Mouse (Mus musculus) embryonic facial prominence, embryonic 13.5 days (tissue): Measurements from ENCODE around the gene Tmem260. TPM values are rescaled to one million over a fixed set of nuclear protein-coding genes. Genes with fewer than 3 reads are reported as not detected.

Experiments
- ATAC-seq: fragments of 200-750 bp; cut with Nextera tagmentation; 2 replicates; pipeline ENCODE4 v1.8.0; 2017; ENCODE audit warnings: low read depth; ENCODE audit not compliant: insufficient number of reproducible peaks, insufficient read depth, low FRiP score, low TSS enrichment
- H3K27ac ChIP-seq: fragments of 300-500 bp; sonication (generic); 2 replicates; pipeline ENCODE4 v1.5.1; 2015; ENCODE audit warnings: moderate library complexity, mild to moderate bottlenecking, inconsistent platforms
- H3K27me3 ChIP-seq: fragments of 300-500 bp; sonication (generic); 2 replicates; pipeline ENCODE4 v1.6.1; 2015; ENCODE audit warnings: mild to moderate bottlenecking, inconsistent platforms
- H3K36me3 ChIP-seq: fragments of 300-500 bp; sonication (generic); 2 replicates; pipeline ENCODE4 v1.6.1; 2015; ENCODE audit warnings: mild to moderate bottlenecking, inconsistent platforms
- H3K4me1 ChIP-seq: fragments of 300-500 bp; sonication (generic); 2 replicates; pipeline ENCODE4 v1.6.1; 2015; ENCODE audit warnings: inconsistent platforms
- H3K4me2 ChIP-seq: fragments of 300-500 bp; sonication (generic); 2 replicates; pipeline ENCODE4 v1.6.1; 2015; ENCODE audit warnings: moderate library complexity, mild to moderate bottlenecking, inconsistent platforms
- H3K4me3 ChIP-seq: fragments of 300-500 bp; sonication (generic); 2 replicates; pipeline ENCODE4 v1.5.1; 2015; ENCODE audit warnings: mild to moderate bottlenecking, inconsistent platforms
- H3K9ac ChIP-seq: fragments of 300-500 bp; sonication (generic); 2 replicates; pipeline ENCODE4 v1.6.1; 2015; ENCODE audit warnings: mild to moderate bottlenecking, inconsistent platforms
- H3K9me3 ChIP-seq: fragments of 300-500 bp; sonication (generic); 2 replicates; pipeline ENCODE4 v1.6.1; 2016; ENCODE audit warnings: inconsistent platforms
- WGBS: fragments of 180-500 bp; shearing (Covaris S2); methylation state at CpG from one replicate; pipeline ENCODE4 v1.1.7; 2015; ENCODE audit warnings: mixed read lengths; 5-methylcytosine and 5-hydroxymethylcytosine counted together
- polyA plus RNA-seq: library from polyadenylated mRNA; unstranded; fragments of >200 nt; fragmentation: Nextera tagmentation; extraction: Ambion mirVana; gene quantifications from 2 replicates; pipeline ENCODE4 v1.2.1, GENCODE M21; 2015

The Tmem260 gene
- polyA plus RNA-seq, 1 experiment from 2014 or later: 24.1 TPM

DNA sequence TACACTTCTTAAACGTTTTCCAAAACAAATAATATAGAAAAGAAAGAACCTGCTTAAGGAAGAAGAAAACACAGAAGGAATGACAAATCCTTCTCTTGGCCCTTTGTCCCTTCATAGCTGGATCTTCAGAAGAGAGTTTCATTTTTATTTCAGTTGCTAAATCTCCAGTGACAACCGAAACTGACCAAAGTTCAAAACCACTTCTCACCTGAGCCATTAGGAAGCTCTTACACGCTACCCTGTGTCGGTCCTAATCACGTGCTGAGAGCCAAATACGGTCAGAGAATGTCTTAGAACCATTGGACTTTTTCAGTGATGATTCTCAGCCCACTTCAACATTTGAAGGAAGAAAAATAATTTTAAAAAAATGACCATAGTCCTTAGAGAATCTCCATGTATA, 36.8 kb downstream of the Tmem260 start:
- Histone ChIP-seq H3K9me3 (no peaks in the 10 kb centered on the region), H3K4me3 (no peak overlapping the region), H3K27me3 (no peaks in the 10 kb centered on the region), H3K9ac (no peak overlapping the region), H3K4me2 (no peak overlapping the region), H3K27ac (no peak overlapping the region), H3K4me1 (no peaks in the 10 kb centered on the region), H3K36me3 (peaks cover 30% of the 10 kb centered on the region)
- ATAC-seq: no peak
- WGBS: 89% methylated on average over 6 of the region's 6 CpGs

DNA sequence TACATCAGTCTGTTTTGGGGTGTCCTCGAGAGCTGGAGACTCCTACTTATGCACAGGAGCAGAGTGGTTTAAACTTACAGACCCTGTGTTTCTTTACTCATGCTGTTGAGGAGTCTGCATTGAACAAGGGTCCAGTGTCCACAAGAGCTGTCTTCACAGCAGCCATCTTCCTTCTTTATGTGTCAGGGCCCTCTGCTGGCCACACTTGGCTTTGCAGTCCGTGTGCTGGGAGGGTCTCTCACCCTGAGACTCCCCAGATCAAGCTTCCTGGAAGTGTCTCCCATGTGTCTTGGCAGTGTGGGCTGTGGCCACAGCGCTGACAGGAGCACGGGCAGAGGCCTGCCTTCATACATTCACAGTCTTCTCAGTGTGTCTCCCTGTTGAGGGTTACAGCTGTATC, 48.0 kb downstream of the Tmem260 start:
- Histone ChIP-seq H3K9ac (no peak overlapping the region), H3K4me3 (no peak overlapping the region), H3K4me1 (no peaks in the 10 kb centered on the region), H3K9me3 (no peaks in the 10 kb centered on the region), H3K36me3 (peaks cover 33% of the 10 kb centered on the region), H3K27me3 (no peaks in the 10 kb centered on the region), H3K27ac (no peak overlapping the region), H3K4me2 (no peak overlapping the region)
- no peak for ATAC-seq
- WGBS: 16% methylated on average over 4 of the region's 4 CpGs

DNA sequence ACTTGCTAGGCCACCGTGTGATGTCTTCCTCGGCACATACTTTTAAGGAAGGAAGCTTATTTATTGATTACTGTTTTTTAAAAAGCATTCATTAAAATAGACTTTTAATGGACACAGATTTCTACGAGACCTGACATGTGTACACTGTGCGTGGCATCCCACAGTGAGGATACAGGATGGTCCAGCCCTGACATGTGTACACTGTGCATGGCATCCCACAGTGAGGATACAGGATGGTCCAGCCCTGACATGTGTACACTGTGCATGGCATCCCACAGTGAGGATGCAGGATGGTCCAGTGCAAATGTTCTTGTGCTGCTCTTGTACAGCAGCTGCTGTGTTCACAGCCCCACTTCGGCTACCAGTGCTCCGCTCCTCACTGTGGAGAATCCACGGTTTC, 56.6 kb downstream of the Tmem260 start:
- H3K4me2 ChIP-seq: no peak overlapping the region
- peaks cover 35% of the 10 kb centered on the region for H3K36me3 ChIP-seq
- ATAC-seq: no peak
- H3K27ac ChIP-seq: no peak overlapping the region
- H3K9ac ChIP-seq: no peak overlapping the region
- H3K27me3 ChIP-seq: no peaks in the 10 kb centered on the region
- no peaks in the 10 kb centered on the region for H3K4me1 ChIP-seq
- no peaks in the 10 kb centered on the region for H3K9me3 ChIP-seq
- H3K4me3 ChIP-seq: no peak overlapping the region
- 89% methylated on average over 7 of the region's 7 CpGs for WGBS

DNA sequence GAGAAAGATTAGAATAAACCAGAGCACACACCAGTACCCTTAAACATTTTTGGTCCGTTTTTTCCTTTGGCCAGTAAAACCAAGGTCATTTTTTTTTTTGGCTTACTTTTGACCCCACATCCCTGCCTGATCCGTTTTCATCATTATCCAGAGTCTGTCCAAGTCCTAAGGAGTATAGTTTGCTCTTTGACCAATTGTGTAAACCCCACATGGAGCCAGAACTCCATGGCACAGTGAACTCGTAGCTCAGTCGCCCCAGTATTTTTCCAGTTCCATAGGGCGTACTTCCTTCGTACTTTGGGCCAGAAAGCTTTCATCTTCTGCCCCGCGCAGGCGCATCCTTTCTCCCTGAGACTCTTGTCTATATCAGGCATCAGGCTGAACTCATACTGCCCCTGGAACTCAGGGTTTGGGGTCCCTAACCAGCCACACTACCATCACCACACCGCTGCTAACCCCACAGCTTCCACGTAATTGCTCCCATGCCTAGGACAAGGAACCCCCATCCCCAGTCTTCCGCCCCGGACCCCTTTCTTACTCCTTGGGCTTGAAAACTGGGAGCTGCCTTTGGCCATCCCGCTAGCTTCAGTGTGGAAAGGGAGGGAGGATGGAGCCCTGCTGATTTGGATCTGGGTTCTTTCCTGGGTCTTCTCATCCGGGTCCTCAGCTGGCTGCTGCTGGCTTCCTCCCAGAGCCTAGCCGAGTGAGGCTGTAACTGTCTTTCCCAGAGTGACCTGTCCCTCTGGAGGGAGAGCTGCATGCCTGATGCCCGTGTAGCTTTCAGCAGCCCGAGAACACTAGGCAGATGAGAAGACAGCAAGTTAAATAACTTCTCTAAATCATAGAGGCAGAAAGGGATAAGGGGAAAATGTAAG, 58.0 kb downstream of the Tmem260 start:
- Histone ChIP-seq H3K4me3 (no peak overlapping the region), H3K36me3 (peaks cover 32% of the 10 kb centered on the region), H3K9ac (no peak overlapping the region), H3K4me2 (no peak overlapping the region), H3K4me1 (no peaks in the 10 kb centered on the region), H3K27ac (no peak overlapping the region), H3K27me3 (no peaks in the 10 kb centered on the region), H3K9me3 (no peaks in the 10 kb centered on the region)
- WGBS: 34% methylated on average over 18 of the region's 18 CpGs
- ATAC-seq: no peak

DNA sequence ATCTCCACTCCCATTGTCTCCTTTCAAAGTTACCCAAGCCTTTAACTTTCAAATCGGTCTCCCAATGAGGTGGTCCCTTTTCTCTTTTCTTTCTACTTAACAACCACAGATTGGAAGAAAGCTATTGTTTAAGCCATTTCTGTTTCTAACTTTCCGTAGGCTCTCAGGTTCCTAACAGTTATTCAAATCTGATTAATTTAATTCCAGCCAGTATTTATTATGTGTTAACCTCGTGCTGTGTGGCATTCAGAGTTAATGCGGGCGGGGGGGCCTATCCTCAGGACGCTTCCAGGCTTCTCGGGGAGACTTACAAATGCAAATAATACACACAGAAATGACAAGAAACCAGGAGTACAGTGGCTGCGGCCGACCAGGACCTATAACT, 58.6 kb downstream of the Tmem260 start:
- WGBS: 41% methylated on average over 9 of the region's 9 CpGs
- H3K27me3 ChIP-seq: no peaks in the 10 kb centered on the region
- no peak for ATAC-seq

DNA sequence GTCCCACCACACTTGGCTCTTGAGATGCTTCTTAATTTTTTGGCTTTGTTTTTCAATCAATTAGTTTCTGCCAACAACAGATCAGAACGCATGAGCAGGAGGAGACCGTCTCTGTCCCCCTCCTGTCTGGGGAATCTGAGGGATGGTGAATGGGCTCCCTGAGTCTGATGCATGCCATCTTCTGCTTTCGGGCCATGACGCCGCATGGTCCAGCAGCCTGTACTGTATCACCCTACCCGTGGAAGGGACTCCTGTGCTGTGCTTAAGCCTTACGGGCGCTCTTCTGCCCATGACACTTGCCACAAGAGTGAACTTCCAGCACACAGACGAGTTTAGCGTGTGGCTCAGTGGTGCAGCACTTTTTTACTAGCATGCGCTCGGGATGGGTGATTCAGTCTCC, 59.7 kb downstream of the Tmem260 start:
- no peak overlapping the region for H3K4me3 ChIP-seq
- no peaks in the 10 kb centered on the region for H3K27me3 ChIP-seq
- no peak overlapping the region for H3K9ac ChIP-seq
- no peak overlapping the region for H3K27ac ChIP-seq
- H3K4me1 ChIP-seq: no peaks in the 10 kb centered on the region
- H3K9me3 ChIP-seq: no peaks in the 10 kb centered on the region
- H3K4me2 ChIP-seq: no peak overlapping the region
- WGBS: 95% methylated on average over 12 of the region's 12 CpGs
- H3K36me3 ChIP-seq: peaks cover 41% of the 10 kb centered on the region
- no peak for ATAC-seq

More for the DNA sequence above, 58.6 kb downstream of the Tmem260 start:
- H3K27ac ChIP-seq: no peak overlapping the region
- H3K4me3 ChIP-seq: no peak overlapping the region
- H3K4me1 ChIP-seq: no peaks in the 10 kb centered on the region
- peaks cover 35% of the 10 kb centered on the region for H3K36me3 ChIP-seq
- no peak overlapping the region for H3K4me2 ChIP-seq
- H3K9me3 ChIP-seq: no peaks in the 10 kb centered on the region
- H3K9ac ChIP-seq: no peak overlapping the region

DNA sequence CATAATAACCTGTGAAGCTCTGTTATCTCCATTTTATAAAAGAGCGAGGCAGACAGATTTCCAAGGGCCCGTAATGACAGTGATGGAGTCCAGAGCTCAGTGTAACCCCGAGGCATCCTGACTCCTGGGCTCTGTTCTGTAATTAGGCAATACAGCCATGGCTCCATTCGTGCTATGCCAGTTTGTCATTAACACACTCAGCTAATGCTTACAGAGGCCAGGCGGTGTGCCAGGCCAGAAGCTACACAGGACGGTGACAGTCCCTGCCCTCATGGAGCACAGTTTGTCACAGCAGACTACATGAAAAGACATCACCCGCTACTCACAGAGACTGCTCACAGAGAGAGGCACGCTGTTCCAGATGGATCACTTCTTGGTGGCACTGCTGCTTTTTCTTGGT, 61.5 kb downstream of the Tmem260 start:
- WGBS: 84% methylated on average over 8 of the region's 8 CpGs
- no peaks in the 10 kb centered on the region for H3K27me3 ChIP-seq
- H3K4me2 ChIP-seq: no peak overlapping the region
- no peak overlapping the region for H3K4me3 ChIP-seq
- H3K9me3 ChIP-seq: no peaks in the 10 kb centered on the region
- no peak overlapping the region for H3K9ac ChIP-seq
- H3K4me1 ChIP-seq: no peaks in the 10 kb centered on the region
- no peak for ATAC-seq
- peaks cover 41% of the 10 kb centered on the region for H3K36me3 ChIP-seq
- no peak overlapping the region for H3K27ac ChIP-seq

DNA sequence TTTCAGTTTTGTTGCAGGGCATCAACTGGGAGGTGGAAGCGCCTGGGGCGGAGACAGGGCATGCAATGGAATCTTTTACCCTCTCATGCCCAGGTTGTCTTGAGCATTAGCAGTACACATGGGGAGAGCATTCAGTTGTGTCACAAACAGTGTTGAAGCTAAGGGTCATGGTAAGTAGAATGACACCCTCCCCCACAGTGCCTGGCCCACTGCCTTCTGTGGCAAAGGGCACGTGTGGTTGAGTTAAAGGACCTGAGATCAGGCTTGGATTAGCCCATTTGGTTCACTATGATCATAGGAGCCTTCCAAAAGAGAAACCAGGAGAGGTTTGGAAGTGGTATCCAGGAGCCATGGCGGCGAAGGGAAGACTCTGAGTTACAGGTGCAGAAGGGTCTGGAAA, 63.2 kb downstream of the Tmem260 start:
- no peak for ATAC-seq
- Histone ChIP-seq H3K27ac (no peak overlapping the region), H3K4me3 (no peak overlapping the region), H3K9ac (no peak overlapping the region), H3K4me2 (no peak overlapping the region), H3K27me3 (no peaks in the 10 kb centered on the region), H3K9me3 (no peaks in the 10 kb centered on the region), H3K36me3 (peaks cover 41% of the 10 kb centered on the region), H3K4me1 (no peaks in the 10 kb centered on the region)
- WGBS: 90% methylated on average over 5 of the region's 5 CpGs

DNA sequence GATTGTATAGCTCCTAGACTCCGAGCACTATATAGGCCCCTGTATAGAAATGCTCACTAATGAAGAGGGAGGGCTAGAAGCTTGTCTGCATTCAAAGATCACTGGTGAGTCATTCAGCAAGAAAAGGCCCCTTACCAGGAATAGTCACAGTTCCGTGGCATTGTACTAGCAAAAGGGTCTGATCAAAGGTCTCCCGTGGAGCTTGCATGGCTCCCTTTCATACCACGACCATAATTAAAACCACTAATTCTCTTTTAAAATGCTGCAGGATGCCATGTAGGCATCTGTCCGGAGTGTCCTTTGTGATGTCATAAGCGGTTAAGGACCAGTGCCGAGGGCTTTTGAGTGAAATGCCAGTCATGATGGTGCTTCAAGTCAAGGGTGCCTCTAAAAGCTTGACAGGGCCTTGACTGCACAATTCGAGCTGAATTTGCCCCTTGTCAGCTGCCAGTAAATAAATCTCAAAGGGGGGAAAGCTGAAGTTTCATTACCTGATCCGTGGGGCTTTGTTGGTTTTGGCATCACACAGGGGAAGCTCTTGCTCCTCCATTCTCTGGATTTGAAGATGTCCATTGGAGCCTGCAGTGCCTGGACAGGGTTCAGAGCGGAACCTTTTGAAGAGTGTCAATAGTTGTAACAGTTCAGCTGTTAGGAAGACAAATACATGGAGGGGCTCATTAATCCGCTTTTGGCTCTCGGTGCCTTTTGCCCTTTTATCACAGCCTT, 67.3 kb downstream of the Tmem260 start:
- Histone ChIP-seq H3K4me2 (no peak overlapping the region), H3K27ac (no peak overlapping the region), H3K4me1 (no peaks in the 10 kb centered on the region), H3K27me3 (no peaks in the 10 kb centered on the region), H3K36me3 (peaks cover 22% of the 10 kb centered on the region), H3K9me3 (no peaks in the 10 kb centered on the region), H3K4me3 (no peak overlapping the region), H3K9ac (no peak overlapping the region)
- WGBS: 60% methylated on average over 12 of the region's 12 CpGs
- no peak for ATAC-seq

DNA sequence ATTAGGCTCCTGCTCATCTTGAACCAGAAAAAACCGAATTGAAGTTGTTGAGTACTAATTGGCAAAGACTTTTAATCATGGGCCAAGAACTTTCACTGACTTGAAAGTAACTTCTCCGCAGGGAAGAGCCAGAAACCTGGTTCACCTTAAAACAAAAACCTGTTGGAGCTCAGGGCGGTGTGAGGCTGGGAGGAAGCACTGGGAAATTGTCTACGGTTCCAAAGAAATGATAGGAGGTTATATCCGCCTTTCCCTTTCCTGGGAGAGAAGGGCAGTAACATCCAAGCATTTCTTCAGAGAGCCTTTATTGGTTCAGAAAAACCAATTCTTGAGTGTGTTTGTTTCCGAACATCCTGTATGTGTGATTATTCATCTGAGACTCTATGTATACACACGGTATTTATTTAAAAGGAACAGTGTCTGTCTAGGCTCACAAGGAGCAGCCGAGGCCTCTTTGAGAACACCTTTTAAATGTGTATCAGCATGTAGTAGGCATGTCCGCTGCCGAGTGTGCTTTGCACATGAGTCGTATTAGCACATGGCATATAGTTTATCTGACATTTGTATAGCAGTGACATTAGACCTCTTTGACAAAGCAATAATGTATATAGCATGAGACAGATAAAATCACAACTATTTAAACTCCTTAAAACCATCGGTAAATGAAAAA, 68.0 kb downstream of the Tmem260 start:
- no peak overlapping the region for H3K27ac ChIP-seq
- no peak overlapping the region for H3K9ac ChIP-seq
- no peak overlapping the region for H3K4me3 ChIP-seq
- H3K4me2 ChIP-seq: no peak overlapping the region
- peaks cover 16% of the 10 kb centered on the region for H3K36me3 ChIP-seq
- no peaks in the 10 kb centered on the region for H3K27me3 ChIP-seq
- 86% methylated on average over 12 of the region's 12 CpGs for WGBS
- ATAC-seq: no peak
- no peaks in the 10 kb centered on the region for H3K9me3 ChIP-seq
- H3K4me1 ChIP-seq: no peaks in the 10 kb centered on the region

DNA sequence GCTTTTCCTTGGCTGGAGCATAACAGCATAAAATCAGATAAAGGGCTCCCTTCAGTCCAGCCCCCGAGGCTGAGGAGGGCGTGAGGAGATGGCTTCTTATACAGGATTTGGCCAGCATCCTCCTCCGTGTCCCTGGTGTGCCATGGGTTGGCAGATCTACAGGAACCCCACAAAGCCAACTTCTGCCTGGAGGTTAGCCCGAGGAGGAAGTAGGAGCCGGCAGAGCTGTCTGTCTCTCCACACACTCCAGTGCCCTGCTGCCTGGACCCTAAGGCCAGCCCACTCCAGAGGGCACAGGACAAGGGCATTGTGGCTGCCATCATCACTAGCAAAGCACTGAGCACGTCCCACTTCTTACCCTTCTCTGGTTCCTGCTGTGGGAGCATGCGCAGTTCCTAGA, 68.7 kb downstream of the Tmem260 start:
- no peak overlapping the region for H3K27ac ChIP-seq
- no peaks in the 10 kb centered on the region for H3K9me3 ChIP-seq
- H3K9ac ChIP-seq: no peak overlapping the region
- H3K4me1 ChIP-seq: no peaks in the 10 kb centered on the region
- no peak for ATAC-seq
- 62% methylated on average over 7 of the region's 7 CpGs for WGBS
- no peak overlapping the region for H3K4me3 ChIP-seq
- peaks cover 10% of the 10 kb centered on the region for H3K36me3 ChIP-seq
- H3K4me2 ChIP-seq: no peak overlapping the region
- H3K27me3 ChIP-seq: no peaks in the 10 kb centered on the region
